Mouse (Mus musculus): ENCODE results near the gene Kifc1.
"Not testable (repeated sequence)": the region's sequence is repeated elsewhere in the genome, so short reads cannot be mapped to it uniquely, and the experiment has no call there.

Kifc1 gene

DNA sequence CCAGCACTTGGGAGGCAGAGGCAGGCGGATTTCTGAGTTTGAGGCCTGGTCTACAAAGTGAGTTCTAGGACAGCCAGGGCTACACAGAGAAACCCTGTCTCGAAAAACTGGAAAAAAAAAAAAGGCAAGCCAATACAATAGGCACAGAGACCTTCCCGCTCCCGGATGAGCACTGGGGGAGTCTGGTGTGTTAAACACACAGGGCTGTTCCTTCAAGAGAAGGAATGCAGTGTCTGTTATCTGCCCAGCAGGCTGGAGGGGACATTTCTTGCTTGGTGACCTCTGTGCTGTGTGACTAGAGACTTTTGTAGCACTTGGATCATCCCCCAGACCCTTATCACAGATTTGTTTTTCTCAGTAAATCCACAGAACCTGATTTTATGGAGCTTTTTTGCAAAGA lies 11.2 kb upstream of the Kifc1 start:
- peak; percentile 78 for DNase-seq (ENCODE audit: low spot score)

DNA sequence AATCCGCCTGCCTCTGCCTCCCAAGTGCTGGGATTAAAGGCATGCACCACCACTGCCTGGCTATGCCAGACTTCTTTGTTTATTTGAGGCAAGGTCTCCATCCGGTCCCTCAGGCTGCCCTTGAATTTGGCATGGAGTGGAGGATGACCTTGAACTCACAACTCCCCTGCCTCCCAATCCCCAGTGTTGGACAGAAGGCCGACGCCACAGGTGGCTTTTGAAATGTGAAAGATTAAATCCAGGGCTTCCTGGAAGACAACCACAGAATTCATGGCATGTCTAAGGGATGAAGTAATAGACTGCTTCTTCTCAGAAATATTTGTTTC lies 10.5 kb upstream of the Kifc1 start:
- no peak for DNase-seq (ENCODE audit: low spot score)

DNA sequence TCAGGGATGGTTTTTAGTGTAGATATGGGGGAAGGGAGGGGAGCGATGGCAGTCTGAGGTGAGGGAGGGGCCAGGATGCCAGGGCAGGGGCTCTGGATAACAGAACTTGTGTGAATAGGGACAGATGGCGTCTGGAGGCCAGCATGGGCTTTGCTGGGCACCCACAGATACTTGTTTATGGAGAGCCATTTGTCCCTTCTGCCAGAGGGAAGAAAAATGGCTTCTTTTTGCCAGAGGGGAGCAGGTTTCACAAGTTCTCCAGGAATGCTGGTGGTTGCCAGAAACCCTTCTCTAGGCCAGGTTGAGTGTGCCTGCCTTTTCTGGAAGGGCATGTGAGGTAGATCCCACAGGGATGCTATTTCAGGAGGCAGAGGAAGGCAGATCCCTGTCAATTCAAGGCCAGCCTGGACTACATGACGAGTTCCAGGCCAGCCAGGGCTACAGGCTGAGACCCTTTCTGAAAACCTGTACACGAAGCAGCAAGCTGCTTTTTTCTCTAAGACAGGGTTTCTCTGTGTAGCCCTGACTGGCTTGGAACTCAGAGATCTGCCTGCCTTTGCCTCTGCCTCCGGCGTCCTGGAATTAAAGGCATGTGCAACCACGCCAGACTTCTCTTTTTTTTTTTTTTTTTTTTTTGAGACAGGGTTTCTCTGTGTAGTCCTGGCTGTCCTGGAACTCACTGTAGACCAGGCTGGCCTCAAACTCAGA lies 10.0 kb upstream of the Kifc1 start:
- no peak for DNase-seq (ENCODE audit: low spot score)

DNA sequence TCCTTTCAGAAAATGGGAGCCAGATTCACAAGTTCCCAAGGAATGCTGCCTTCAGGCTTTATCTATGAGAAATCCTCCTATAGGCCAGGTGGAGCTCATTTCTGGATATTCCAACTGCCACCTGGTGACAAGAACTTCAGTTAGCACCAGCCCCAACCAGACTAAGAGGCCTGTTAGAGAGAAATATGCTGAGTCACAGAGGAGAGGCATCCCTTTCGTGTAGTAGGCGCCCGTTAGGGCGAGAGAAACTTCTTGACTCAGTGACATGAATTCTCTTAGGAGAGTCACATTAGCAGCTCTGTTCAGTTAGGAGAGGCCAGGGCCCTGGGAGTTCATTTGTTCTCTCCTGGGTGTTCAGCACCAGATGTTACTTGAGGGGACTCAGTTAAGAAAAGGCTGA lies 9.2 kb upstream of the Kifc1 start:
- no peak for DNase-seq (ENCODE audit: low spot score)

DNA sequence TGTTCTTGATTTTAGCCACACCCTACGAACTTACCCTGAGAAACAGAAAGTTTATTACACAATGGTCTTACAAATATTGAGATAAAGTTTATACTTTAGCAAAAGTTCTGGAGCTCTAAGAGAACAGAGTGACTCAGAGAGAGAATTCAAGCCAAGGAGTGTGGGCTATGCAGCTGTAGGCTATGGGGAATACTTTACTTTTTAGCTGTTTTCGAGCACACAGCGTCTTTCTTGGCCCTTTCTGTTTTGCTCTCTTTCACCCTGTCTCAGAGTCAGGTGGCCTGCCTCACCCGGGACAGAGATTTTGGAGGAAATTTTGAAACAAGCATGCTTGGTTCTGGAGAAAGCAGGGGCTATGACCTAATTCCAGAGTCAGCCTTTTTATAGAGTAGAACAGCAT lies 7.7 kb upstream of the Kifc1 start:
- DNase-seq (ENCODE audit: low spot score): not testable (repeated sequence)

DNA sequence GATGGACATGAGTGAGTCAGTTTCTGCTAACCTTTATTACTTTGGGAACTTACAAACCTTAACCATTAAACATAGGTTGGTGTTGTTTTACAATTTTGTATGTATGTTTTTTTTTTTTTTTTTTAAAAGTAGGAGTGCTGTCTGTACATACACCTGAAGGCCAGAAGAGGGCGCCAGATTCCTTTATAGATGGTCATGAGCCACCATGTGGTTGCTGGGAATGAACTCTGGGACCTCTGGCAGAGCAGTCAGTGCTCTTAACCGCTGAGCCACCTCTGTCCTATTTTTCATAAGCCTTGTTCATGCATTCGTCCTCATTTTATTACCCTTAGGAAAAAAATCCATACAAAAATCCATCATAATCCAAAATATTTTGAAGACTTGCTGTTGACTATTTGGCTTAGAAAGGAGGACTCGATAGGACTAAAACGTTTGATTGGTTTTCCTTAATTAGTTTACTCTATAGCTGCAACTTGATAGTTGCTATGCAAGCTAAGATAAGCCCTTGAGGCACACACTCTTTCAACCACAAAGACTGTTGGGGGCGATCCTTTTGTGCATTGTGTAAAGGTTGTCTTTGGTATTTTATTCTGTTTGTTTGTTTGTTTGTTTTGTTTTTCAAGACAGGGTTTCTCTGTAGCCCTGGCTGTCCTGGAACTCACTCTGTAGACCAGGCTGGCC lies 6.8 kb upstream of the Kifc1 start:
- no peak for DNase-seq (ENCODE audit: low spot score)

DNA sequence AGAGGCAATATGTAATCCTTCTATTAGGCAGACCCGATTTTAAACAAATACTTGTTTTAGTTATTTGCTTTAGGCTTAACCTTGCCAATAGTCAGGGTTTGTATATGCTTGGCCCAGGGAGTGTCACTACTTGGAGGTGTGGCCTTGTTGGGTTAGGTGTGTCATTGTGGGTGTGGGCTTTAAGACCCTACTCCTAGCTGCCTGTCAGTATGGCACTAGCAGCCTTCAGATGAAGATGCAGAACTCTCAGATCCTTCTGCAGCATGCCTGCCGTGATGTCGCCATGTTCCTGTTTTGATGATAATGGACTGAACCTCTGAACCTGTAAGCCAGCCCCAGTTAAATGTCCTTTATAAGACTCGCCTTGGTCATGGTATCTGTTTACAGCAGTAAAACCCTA lies 2.5 kb upstream of the Kifc1 start:
- DNase-seq (ENCODE audit: low spot score): not testable (repeated sequence)

DNA sequence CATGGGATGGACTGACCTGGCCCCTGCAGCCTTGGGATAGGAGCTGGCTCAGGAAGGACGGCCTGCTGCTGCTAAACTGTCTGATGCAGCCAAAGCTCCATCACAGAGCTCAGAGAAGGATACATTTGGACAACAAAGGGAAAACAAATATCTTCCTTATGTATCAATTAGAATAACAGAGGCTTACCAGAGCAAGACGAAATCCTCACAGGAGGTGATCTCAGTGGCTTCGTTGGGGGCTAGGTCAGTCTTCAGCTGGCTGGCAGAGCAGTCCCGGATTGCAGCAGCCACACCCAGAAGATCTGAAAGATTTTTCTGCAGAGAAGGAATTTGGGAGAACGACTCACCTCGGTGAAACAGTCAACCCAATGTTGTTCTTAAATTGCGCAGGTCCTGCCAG lies 2.0 kb upstream of the Kifc1 start:
- DNase-seq (ENCODE audit: low spot score): peak; percentile 36

DNA sequence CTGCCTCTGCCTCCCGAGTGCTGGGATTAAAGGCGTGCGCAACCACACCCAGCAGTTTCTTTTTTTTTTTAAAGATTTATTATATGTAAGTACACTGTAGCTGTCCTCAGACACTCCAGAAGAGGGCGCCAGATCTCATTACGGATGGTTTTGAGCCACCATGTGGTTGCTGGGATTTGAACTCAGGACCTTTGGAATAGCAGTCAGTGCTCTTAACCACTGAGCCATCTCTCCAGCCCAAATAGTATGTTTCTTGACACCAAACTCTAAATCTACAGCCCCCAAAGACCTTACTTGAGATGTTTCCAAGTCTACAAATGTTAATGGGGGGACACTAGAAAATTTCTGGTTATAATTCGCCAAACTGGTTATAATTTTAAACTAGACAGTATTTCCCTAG lies 1.4 kb upstream of the Kifc1 start:
- not testable (repeated sequence) for DNase-seq (ENCODE audit: low spot score)

DNA sequence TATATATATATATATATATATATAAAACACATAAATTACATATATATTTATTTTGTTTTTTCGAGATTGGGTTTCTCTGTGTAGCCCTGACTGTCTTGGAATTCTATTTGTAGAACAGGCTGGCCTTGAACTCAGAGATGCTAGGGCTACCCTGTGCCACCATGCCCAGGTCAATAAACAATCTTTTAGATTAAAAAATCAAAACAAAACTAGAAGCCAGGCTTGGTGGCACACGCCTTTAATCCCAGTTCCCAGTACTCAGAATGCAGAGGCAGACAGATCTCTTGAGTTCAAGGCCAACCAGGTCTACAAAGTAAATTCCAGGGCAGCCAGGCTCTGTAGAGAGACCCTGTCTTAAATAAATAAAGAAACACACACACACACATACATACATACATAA lies 896 bp upstream of the Kifc1 start:
- DNase-seq (ENCODE audit: low spot score): no peak

DNA sequence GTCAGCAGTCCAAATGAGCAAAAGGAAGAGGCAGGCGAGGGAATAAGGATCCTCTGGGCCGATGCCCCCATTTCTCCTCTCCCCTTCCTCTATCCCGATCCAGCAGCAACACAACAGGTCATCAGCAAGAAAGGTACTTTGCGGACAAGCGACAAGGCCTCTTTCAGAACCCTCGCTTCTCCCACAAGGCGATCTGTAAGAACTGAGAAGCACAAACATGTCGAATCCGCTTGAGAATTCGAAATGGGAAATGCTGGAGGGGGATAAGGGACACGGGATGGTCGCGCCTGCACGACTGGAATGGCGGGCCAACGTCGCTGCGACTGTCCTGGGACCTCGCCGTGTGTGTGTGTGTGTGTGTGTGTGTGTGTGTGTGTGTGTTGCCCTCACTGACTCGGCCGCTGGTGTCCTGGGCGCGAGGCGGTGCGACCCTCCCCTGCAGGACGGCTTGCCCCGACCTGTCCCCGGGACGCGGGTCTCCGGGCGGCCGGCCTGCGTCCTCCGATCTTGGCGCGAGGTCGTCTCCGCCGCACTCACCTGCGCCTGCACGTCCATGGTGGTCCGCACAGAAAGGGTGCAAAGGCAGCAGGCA lies 424 bp downstream of the Kifc1 start:
- DNase-seq (ENCODE audit: low spot score): not testable (repeated sequence)

DNA sequence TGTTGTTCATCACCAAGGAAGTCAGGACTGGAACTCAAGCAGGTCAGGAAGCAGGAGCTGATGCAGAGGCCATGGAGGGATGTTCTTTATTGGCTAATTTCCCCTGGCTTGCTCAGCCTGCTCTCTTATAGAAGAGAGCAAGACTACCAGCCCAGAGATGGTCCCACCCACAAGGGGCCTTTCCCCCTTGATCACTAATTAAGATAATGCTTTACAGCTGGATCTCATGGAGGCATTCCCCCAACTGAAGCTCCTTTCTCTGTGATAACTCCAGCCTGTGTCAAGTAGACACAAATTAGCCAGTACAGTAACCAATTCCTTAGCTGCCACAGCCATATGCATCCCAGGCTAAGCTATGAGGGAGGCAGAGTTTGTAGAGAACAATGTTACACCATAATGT lies 2.2 kb downstream of the Kifc1 start:
- DNase-seq (ENCODE audit: low spot score): not testable (repeated sequence)

DNA sequence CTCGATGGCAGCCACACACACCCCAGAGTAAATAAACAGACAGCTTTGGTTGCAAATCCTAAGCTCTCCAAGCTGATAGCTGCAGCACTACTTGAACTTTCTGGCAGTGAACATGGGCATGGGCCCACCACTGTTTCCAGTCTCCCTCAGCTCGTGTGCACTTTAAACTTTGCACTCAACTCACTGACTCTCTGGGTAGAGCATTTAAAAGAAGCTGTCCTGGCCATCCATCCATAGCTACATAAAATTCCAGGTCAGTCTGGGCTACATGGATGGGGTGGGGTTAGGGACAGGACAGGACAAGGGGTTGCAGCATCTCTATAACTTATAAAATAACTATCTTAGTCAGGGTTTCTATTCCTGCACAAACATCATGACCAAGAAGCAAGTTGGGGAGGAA lies 2.7 kb downstream of the Kifc1 start:
- not testable (repeated sequence) for DNase-seq (ENCODE audit: low spot score)

DNA sequence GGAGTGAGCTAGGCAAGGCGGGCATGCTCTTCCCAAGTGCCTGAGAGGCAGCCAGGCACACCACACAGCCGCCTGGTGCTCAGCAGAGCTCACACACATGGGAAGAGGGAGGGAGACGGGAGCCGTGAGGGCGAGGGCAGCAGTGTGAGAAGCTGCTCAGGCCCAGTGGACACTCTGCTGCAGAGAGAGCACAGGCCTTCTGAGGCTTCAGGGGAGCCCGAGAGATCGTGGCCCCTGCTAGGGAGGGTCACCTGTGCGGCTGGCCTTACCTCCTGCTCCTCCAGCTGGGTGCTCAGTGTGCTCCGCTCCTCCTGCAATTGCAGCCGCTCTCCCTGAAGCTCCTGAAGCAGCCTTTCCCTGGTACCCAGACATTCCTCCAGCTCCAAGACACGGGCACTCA lies 6.1 kb downstream of the Kifc1 start:
- not testable (repeated sequence) for DNase-seq (ENCODE audit: low spot score)

DNA sequence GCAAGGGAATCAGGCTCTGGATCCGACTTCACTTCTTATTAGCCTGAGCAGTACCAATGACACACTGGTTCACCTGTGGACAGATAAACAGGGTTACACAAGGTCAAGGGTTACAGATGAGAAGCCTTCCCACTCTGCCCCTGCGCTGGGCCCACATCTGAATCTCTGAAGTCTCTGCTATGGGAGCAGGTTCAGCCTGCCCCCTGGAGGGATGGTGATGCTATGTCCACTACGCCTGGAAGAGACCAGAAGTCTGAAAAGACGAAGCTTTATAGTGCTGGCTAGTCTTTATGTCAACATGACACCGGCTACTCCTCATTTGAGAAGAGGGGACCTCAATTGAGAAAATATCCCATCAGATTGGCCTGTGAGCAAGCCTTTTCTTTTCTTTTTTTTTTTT lies 14.7 kb downstream of the Kifc1 start:
- DNase-seq (ENCODE audit: low spot score): not testable (repeated sequence)

DNA sequence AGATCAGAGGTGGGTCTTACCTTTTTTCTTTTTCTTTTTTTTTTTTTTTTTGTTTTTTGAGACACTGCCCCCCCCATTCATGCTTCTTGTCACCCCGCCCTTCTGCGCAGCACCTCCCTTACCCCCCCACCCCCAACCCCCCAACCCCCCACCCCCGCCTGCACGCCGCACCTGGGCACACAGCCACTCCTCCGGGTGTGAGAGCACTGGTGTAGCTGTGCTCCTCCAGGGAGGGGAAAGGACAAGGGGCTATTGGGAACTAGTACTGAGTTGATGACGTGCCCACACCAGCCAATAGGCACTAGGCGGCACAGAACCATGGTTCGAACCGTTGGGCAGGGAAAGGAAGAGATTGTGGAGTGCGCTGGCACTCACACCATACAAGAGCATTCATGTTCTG lies 16.1 kb downstream of the Kifc1 start:
- DNase-seq (ENCODE audit: low spot score): no peak

DNA sequence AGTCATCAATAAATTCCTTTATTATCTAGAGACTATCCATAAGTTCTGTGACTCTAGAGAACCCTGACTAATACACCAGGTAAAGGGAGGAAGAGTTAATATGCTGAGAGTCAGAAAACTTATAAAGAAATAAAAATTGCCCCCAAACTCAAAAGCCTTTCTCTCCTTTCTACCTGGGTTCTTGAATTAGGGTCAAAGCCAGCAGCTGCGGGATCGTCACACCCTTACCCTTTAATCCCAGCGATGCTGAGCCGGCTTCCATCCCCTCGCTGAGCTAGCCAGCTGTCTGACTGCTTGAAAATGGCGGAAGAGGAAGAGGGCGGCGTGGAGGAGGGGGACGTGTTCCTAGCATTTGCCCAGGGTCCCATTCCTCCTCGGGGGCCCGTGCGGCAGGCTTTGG lies 16.9 kb downstream of the Kifc1 start, which contains the start of gene Gm7029:
Gm7029 (plus strand) TSS at position 301 of the 400 bp plus-strand sequence.
- not testable (repeated sequence) for DNase-seq (ENCODE audit: low spot score)

DNA sequence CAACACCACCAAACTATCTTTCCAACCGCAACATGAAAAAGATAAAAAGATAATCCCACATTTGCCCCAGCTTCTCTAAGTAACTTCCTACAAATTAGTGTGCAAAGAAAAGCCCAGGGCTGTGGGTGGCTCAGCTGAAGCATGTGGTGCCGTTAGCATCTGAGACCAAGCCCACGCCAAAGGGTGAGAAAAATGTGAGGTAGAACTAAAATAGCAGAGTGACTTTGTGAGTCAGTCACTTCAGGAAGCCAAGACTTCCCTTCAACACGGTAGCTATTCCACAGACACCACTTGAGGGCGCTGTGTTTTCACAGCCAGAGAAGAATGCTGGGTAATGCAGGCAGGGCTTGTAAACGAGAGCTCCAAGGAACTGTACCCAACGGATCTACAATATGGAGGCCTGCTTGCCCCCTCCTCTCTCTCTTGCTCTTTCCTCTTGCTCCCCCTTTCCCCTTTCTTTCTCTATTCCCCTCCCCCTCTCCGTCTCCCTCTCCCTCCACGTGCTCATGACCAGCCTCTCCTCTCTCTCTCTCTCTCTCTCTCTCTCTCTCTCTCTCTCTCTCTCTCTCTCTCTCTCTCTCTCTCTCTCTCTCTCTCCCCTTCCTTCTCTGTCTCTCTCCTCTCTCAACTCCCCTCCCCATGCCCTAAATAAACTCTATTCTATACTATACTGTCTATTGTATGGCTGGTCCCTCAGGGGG lies 25.0 kb downstream of the Kifc1 start:
- DNase-seq (ENCODE audit: low spot score): no peak

DNA sequence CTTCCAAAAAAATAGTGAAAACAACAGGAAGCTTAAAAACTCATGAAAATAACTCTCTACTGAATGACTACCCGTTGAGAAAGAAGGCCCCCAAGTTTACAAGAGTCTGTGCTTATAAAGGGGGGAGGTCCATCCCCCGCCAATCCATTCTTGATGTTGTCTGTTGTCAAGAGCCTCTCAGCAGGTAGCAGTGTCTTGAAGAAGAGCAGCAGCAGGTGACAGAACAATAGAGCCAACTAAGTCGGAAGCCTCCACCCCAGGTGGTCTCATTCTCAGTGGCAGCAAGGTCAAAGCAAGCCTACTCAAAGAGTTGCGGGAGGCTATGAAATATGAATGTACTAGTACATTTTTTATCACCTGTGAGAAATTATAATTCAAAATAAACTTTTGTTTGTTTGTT lies 32.6 kb downstream of the Kifc1 start:
- no peak for DNase-seq (ENCODE audit: low spot score)

DNA sequence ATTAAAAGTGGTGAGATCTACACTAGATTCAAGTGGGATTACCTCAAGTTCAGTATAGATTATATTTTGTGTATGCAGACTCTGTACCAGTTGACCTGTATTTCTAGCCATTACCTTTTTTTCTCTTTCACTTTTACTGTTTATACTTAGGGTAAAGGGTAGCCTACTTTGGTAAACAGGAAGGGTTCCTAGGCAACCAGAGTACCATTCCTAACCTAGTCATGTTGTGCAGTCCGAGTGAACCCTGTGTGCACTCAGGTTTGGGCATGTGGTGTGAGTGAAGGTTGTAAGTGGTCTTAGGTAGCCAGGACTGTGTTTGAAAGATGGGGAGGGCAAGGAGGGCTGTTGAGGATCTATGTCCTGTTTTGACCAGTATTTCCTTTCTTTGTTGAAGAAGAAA lies 39.1 kb downstream of the Kifc1 start:
- no peak for DNase-seq (ENCODE audit: low spot score)

DNA sequence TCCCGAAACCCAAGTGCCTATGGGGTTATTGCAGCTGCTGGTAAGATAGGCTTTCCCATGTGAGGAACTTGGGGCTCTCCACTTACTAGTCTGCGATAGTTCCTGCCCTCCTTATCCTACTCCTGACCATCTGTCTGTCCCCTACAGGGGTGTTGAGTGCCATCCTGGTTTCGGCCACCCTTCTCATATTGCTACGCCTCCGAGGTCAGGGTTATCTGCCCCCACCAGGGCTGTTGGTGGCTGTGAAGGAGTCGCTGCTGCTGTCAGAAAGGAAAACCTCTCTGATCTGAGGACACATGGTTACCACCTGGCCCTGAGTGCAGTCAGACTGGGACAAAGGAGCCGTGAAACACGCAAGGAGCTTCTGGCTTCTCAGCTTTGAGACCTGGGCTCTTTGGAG lies 42.3 kb downstream of the Kifc1 start:
- no peak for DNase-seq (ENCODE audit: low spot score)

DNA sequence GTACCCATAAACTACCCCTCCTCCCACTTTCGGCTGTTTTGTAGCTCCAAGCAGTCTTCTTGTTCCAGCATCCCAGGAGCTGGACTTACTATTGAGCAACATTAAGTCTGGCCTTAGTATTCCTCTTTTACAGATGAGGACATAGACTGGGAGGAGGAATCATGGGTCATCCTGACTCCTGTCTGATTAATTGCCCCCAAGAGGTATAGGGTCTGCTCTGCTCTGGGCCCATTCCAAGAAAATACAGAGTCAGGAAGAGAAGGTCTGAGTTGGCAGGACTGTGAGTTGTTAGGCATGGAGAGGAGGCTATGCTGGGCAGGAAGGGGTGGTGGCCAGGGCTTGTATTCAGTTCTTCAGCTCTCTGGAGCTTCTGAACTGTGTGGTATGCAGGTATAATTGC lies 46.3 kb downstream of the Kifc1 start:
- DNase-seq (ENCODE audit: low spot score): no peak
